Mouse (Mus musculus) right cerebral cortex, adult 2 months (tissue): Measurements from ENCODE around the gene Mecr.
A peak's percentile ranks its signal among the peaks of the same experiment; 100 is the strongest.

ENCODE experiments used
- DNase-seq, 2 experiments: peaks; one replicate each; pipeline ENCODE4 v3.0.0; 2021 to 2022; ENCODE audit warnings: low spot score in 2 of 2

Mecr gene

GRCm38 (mm10) chr4:131836351-131836881 is 6.9 kb upstream of the Mecr start:
- no peak for DNase-seq

GRCm38 (mm10) chr4:131836891-131837491 is 6.3 kb upstream of the Mecr start:
- peak in 1 of 2 experiments; percentile 27 for DNase-seq

- DNase-seq: peak; percentile 90 to 93
Observed at GRCm38 (mm10) chr4:131837872-131838524, 5.3 kb upstream of the Mecr start, which contains the start of gene Ptpru. TSS of gene Ptpru (minus strand) at chr4:131838288.

- DNase-seq: no peak
Observed at GRCm38 (mm10) chr4:131845991-131846778, 2.9 kb downstream of the Mecr start.

- no peak for DNase-seq
Observed at GRCm38 (mm10) chr4:131848082-131848481, 4.8 kb downstream of the Mecr start.

GRCm38 (mm10) chr4:131849986-131850638 is 6.8 kb downstream of the Mecr start:
- DNase-seq: peak; percentile 68 to 71

- DNase-seq: no peak
Observed at GRCm38 (mm10) chr4:131854950-131855349, 11.7 kb downstream of the Mecr start.

- peak; percentile 87 to 89 for DNase-seq
Observed at GRCm38 (mm10) chr4:131860492-131861340, 17.4 kb downstream of the Mecr start.

GRCm38 (mm10) chr4:131861341-131861739 is 18.1 kb downstream of the Mecr start:
- DNase-seq: no peak

GRCm38 (mm10) chr4:131872672-131873292 is 29.5 kb downstream of the Mecr start:
- DNase-seq: no peak

- peak; percentile 88 to 92 for DNase-seq
Observed at GRCm38 (mm10) chr4:131873293-131874168, 30.3 kb downstream of the Mecr start, which contains the start of gene Srsf4. TSS of gene Srsf4 (plus strand) at chr4:131873617.

- DNase-seq: no peak
Observed at GRCm38 (mm10) chr4:131874169-131874536, 30.9 kb downstream of the Mecr start.

- DNase-seq: no peak
Observed at GRCm38 (mm10) chr4:131874567-131874966, 31.3 kb downstream of the Mecr start.

- no peak for DNase-seq
Observed at GRCm38 (mm10) chr4:131875242-131875641, 32.0 kb downstream of the Mecr start.

GRCm38 (mm10) chr4:131876836-131877235 is 33.6 kb downstream of the Mecr start:
- no peak for DNase-seq

- no peak for DNase-seq
Observed at GRCm38 (mm10) chr4:131879692-131880091, 36.4 kb downstream of the Mecr start.

GRCm38 (mm10) chr4:131881306-131881705 is 38.0 kb downstream of the Mecr start:
- no peak for DNase-seq

GRCm38 (mm10) chr4:131883571-131883970 is 40.3 kb downstream of the Mecr start:
- no peak for DNase-seq

GRCm38 (mm10) chr4:131885376-131885775 is 42.1 kb downstream of the Mecr start:
- DNase-seq: no peak
